Mouse (Mus musculus) limb, embryonic 14.5 days (tissue): ENCODE measurements at regions not wholly inside any gene's neighbourhood (a gene's known extent, or its start where the extent isn't known, plus 50 kb on each side); places are given as distances from the start of the nearest gene placed in this dataset.

Source experiments
- ATAC-seq: fragments of 200-750 bp; cut with Nextera tagmentation; 2 replicates; pipeline ENCODE4 v1.8.0; 2017; ENCODE audit warnings: low read depth, moderate number of reproducible peaks, moderate TSS enrichment; ENCODE audit not compliant: low FRiP score
- DNase-seq: peaks from one replicate; pipeline ENCODE4 v3.0.0-alpha.2; 2015; ENCODE audit warnings: low spot score
- H3K27ac ChIP-seq: fragments of 300-500 bp; sonication (generic); replicated peaks from 2 replicates; pipeline ENCODE4 v1.5.1; 2014; ENCODE audit warnings: low read depth, mild to moderate bottlenecking, low read length, moderate library complexity, mixed read lengths
- H3K27me3 ChIP-seq: fragments of 300-500 bp; sonication (generic); 2 replicates; pipeline ENCODE4 v1.6.1; 2014; ENCODE audit warnings: low read length, mixed read lengths; ENCODE audit not compliant: control insufficient read depth, insufficient read depth
- H3K36me3 ChIP-seq: fragments of 300-500 bp; sonication (generic); 2 replicates; pipeline ENCODE4 v1.6.1; 2014; ENCODE audit warnings: mild to moderate bottlenecking, low read length, moderate library complexity, mixed read lengths; ENCODE audit not compliant: control insufficient read depth, insufficient read depth
- H3K4me1 ChIP-seq: fragments of 300-500 bp; sonication (generic); 2 replicates; pipeline ENCODE4 v1.6.1; 2014; ENCODE audit warnings: antibody characterized with exemption, low read length, mixed read lengths; ENCODE audit not compliant: control insufficient read depth, insufficient read depth
- H3K4me2 ChIP-seq: fragments of 300-500 bp; sonication (generic); replicated peaks from 2 replicates; pipeline ENCODE4 v1.6.1; 2014; ENCODE audit warnings: low read depth, mild to moderate bottlenecking, low read length, moderate library complexity; ENCODE audit not compliant: severe bottlenecking
- H3K4me3 ChIP-seq: fragments of 300-500 bp; sonication (generic); replicated peaks from 2 replicates; pipeline ENCODE4 v1.5.1; 2014; ENCODE audit warnings: low read length
- H3K9ac ChIP-seq: fragments of 300-500 bp; sonication (generic); 2 replicates; pipeline ENCODE4 v1.6.1; 2014; ENCODE audit warnings: mild to moderate bottlenecking, low read depth, low read length, moderate library complexity; ENCODE audit not compliant: severe bottlenecking
- H3K9me3 ChIP-seq: fragments of 300-500 bp; sonication (generic); 2 replicates; pipeline ENCODE4 v1.6.1; 2016; ENCODE audit warnings: low read length; ENCODE audit not compliant: control insufficient read depth
- POLR2A ChIP-seq: fragments of 200-500 bp; IDR thresholded peaks from 2 replicates; pipeline ENCODE4 v1.8.0; 2012; ENCODE audit warnings: inconsistent platforms, mild to moderate bottlenecking, moderate library complexity, borderline replicate concordance; ENCODE audit not compliant: insufficient read depth, insufficient read length; ENCODE audit errors: extremely low read depth
- WGBS: fragments of 180-500 bp; shearing (Covaris S2); extraction: QIAGEN DNeasy Blood & Tissue Kit; methylation state at CpG from one replicate; pipeline ENCODE4 v1.1.7; 2014; 5-methylcytosine and 5-hydroxymethylcytosine counted together

DNA sequence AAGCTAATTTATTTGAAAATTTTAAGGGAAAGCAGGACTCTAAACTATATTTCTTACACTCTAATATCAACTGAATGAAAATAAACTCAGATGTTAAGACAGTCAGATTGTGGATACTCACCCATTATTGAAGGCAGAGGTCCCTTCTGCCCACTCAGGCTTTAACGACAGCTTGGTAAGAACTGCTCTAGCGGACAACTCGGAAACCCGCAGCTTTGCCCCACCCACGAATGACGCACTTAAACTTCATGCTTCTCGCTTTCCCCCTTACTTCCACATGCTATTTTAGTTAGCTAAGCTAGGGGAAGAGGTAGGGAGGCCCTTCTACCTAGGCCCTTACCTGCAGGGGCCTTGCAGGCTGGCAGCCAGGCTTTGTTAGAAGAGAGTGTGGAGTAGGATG is 50.8 kb upstream of the Elmo1 start:
- H3K36me3 ChIP-seq, result no peaks in the 10 kb centered on the region
- H3K4me2 ChIP-seq, result no peak overlapping the region
- no peak overlapping the region for H3K4me3 ChIP-seq
- no peak for TF ChIP-seq POLR2A
- no peak overlapping the region for H3K27ac ChIP-seq
- H3K4me1 ChIP-seq, result no peaks in the 10 kb centered on the region
- H3K9ac ChIP-seq, result no peak overlapping the region
- 89% methylated on average over 7 of the region's 7 CpGs for WGBS
- H3K27me3 ChIP-seq, result no peaks in the 10 kb centered on the region
- ATAC-seq (no peak), DNase-seq (no peak)
- no peaks in the 10 kb centered on the region for H3K9me3 ChIP-seq

DNA sequence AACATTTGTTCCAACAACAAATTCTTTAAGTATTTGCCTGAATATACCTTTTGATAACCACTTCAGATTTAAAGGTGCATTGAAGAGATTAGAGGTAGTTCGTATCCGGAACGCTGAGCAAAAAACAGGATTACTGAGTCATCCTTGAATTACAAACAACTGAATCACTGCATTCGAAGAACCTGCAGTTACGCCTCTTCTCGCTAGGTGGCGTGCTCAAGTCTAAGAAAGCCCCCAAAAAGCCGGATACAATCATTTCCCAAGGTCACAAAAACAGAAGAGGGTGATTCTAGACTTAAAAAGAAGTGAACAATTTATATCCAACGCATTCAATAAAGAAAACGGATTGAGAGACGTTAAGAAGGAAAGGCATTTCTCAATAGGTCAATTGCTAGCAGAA is 51.9 kb upstream of the Elmo1 start:
- Histone ChIP-seq H3K4me3 (no peak overlapping the region), H3K4me1 (no peaks in the 10 kb centered on the region), H3K9me3 (no peaks in the 10 kb centered on the region), H3K27ac (no peak overlapping the region), H3K27me3 (no peaks in the 10 kb centered on the region), H3K9ac (no peak overlapping the region), H3K4me2 (no peak overlapping the region), H3K36me3 (no peaks in the 10 kb centered on the region)
- ATAC-seq (no peak), DNase-seq (no peak)
- no peak for TF ChIP-seq POLR2A
- WGBS, result 32% methylated on average over 11 of the region's 11 CpGs

DNA sequence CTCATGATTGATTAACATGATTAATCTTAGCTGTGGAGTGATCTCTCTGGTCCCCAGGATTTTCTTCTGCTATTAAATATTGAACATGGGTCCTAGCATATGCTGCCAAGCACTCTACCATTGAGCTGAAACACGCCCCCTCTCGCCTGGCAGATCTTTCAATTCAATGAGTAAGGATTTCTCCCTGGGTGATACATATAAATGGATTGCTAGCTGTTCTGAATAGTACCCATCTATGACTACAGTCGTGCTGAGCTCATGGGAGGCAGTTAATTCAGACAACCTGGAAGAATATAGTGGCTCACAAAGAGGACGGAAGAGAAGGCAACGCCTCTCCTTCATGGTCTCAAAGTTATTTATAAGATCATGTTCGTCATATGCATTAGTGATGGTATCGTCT is 53.0 kb upstream of the Elmo1 start:
- H3K4me2 ChIP-seq, result no peak overlapping the region
- H3K9ac ChIP-seq, result no peak overlapping the region
- no peaks in the 10 kb centered on the region for H3K9me3 ChIP-seq
- H3K4me1 ChIP-seq, result no peaks in the 10 kb centered on the region
- H3K4me3 ChIP-seq, result no peak overlapping the region
- no peaks in the 10 kb centered on the region for H3K36me3 ChIP-seq
- TF ChIP-seq POLR2A, result no peak
- H3K27ac ChIP-seq, result no peak overlapping the region
- ATAC-seq (no peak), DNase-seq (no peak)
- WGBS, result 89% methylated on average over 7 of the region's 7 CpGs
- no peaks in the 10 kb centered on the region for H3K27me3 ChIP-seq

DNA sequence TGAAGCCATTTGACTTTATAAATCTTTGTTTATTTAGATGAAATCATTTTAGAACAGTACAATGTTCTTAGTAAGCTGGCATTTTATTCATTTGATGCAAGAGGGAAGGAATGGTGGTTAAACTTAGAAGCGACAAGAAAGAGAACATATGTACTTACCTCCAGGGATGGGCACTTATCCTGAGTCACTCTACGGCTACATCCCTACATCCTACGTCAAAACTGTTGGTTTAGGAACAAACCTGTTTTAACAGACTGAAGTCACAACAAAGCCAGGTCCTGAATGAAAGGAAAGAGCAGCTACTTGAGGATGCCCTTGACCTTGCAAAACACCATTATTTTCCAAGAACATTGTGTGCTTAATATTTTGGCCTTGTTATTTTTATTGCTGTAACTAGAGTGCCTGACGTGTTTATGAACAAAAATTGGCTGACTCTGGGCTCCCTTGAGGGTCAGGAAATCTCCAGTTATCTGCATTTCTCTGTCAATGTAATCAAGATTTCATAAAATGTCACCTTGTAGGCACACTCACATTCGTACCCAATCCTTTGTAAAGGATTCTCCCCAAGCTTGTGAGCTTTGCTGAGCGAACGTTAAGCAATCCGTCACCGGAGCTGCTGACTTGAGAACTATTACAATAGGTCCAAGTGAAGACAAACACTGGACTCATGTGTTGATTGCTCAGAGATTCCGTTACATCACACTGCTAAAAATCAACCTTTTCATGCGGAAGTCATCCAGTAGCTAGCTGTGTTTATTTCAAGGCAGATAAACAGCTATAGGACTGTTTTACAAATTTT is 56.3 kb upstream of the Elmo1 start:
- no peaks in the 10 kb centered on the region for H3K4me1 ChIP-seq
- ATAC-seq, result no peak
- no peak for DNase-seq
- no peak for TF ChIP-seq POLR2A
- no peak overlapping the region for H3K4me2 ChIP-seq
- no peak overlapping the region for H3K4me3 ChIP-seq
- WGBS, result 82% methylated on average over 11 of the region's 11 CpGs
- H3K9me3 ChIP-seq, result no peaks in the 10 kb centered on the region
- H3K9ac ChIP-seq, result no peak overlapping the region
- H3K27ac ChIP-seq, result no peak overlapping the region
- no peaks in the 10 kb centered on the region for H3K36me3 ChIP-seq
- H3K27me3 ChIP-seq, result no peaks in the 10 kb centered on the region

DNA sequence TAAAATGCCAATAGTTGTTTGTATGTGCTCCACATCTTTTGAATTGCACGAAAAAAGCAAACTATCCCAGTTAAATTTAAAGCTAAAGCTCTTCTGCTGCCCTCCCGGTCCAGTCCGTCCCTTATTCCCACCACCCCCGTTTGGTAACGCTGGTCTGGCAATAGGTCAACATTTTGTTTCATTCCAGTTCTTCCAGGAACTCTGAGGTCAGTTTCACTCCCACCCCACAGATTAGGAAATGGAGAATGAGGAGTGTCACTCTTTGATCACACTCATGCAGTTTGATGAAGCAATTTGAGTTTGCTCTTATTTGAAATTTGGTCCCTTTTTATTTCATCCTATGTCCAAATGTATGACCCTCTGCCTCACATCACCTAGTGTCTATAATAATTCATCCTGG is 58.7 kb upstream of the Elmo1 start:
- Histone ChIP-seq H3K27ac (no peak overlapping the region), H3K4me2 (no peak overlapping the region), H3K9me3 (no peaks in the 10 kb centered on the region), H3K27me3 (no peaks in the 10 kb centered on the region), H3K4me1 (no peaks in the 10 kb centered on the region), H3K4me3 (no peak overlapping the region), H3K9ac (no peak overlapping the region), H3K36me3 (no peaks in the 10 kb centered on the region)
- DNase-seq (no peak), ATAC-seq (no peak)
- 81% methylated on average over 5 of the region's 5 CpGs for WGBS
- no peak for TF ChIP-seq POLR2A
